Mouse (Mus musculus) neutrophil, adult 83 days (primary cell): ENCODE data around the gene Gm29427. TPM values are rescaled to one million over a fixed set of nuclear protein-coding genes. Genes with fewer than 3 reads are reported as not detected.

Experiments used
- total RNA-seq, 2 experiments: library from RNA; stranded (reverse); gene quantifications; one replicate each; pipeline ENCODE4 v1.2.4; 2023

The Gm29427 gene
- total RNA-seq: not detected

DNA sequence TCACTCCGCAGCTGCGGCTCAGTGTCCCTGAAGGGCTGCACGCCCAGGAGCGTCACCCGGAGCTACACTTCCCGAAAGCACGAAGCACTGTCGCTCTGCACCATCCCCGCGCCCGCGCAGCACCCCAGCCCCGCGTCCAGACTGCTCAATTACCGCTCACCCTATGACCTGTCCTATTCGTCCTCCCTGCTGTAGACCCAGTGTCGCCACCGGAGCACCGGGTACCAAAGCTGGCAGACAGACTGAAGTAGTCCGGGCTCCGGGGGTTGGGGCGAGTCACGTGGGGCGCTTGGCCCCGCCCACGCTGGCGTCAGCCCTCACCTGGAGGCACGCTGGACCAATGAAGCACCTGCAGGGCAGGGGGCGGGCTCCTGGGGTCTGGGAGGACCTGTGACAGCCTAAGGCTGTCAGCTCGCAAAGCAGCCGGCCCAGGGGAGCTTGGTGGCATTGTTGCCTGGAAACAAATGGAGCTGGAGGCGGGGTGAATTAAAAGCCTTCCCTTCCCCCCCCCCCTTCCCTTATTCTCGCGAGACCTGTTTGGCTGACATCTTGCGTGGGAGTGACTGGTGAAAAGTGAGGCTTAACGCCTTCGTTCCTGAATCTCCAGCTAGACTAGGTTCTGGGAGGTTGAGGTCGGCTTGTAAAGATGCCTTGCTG is at the start of gene Gm29427:
TSS of gene Gm29427 (minus strand) at position 239 of the 657 bp plus-strand sequence.

DNA sequence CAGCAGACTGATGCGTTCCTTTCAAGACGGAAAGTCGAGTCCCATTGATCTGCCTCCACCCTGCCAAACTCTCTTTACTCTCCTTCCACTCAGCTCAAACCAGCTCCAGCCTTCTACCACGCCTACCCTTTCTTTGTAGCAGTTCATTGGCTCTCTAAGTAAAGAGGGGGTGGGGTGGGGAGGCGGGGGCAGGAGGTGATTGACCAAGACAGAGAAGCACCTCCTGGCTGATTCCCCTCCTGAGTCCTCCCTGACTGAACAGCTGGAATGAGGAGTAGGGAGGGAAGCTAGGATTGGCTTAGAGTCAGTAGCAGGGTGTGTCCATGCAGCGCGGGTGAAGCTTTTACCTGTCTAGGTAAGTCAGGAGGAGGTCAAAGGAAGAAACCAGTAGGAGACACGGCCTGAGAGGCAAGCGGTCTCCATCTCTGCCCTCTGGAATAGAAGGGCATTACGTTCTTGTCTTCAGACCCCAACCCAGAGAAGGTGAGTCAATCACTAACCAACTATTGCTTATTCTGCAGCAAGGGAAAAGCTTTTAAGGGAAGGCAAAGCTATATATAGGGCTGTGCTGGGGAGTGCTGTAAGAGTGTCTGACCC is 16.2 kb upstream of the Gm29427 start, which contains the start of gene AA986860:
TSS of gene AA986860 (plus strand) at position 236 of the 597 bp plus-strand sequence.

DNA sequence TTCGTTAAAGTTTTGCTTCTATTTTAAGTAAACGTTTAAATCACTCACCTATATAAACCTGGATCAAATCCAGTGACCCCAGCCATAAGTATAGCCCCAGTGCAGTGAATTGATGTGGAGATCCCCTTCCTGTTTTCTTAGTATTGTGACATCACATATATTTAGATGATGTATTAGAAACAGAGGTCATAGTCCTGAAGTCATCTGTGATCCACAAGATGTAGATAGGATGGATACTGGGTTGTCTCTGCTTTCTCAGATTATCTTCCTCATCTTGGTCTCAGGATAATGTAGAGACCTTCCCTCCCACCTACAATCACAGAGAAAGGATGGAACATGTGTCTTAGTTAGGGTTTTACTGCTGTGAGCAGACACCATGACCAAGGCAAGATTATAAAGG is 13.6 kb upstream of the Gm29427 start, which contains the start of gene Pfkfb2:
TSS of gene Pfkfb2 (minus strand) at position 101 of the 400 bp plus-strand sequence.

DNA sequence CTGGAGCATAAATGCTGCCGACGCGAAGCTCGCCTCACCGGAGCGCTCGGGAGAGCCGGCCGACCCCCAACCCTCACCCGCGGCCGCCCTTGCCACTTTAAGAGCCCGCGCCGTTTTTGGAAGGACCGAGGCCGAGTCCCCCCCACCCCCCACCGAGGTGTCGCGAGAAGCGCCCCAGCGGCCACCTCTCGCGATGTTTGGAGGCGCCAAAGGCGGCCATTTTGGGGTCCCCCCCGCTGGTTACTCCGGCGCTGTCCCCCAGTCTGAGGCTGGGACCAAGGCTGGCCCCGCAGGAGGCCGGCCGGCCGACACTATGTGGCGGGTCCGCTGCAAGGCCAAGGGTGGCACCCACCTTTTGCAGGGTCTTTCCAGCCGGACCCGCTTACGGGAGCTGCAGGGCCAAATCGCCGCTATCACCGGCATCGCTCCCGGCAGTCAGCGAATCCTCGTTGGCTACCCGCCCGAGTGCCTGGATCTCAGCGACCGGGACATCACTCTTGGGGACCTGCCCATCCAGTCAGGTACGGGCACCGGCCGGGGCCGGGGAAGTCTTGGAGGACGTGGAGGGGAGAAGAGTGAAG is 1.8 kb upstream of the Gm29427 start, which contains the start of gene Yod1:
TSS of gene Yod1 (plus strand) at position 37 of the 581 bp plus-strand sequence.

DNA sequence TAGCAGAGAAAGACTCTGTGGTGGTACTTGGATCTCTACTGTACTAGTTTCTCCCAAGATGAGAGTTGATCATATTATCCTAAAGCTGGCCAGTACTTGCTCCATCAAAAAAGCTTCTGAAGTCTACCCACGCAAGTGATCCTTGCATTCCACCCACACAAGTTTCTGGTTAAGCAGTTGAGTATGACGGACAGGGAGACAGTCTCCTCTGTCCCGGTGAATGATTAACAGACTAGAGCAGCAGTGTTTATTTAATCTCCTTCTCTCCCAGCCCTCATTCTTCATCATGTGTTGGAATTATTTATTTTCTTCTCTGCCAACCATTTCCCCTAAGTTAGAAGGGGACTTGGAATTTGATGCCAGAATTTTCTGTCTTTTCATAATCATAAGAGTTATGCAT is 54.1 kb downstream of the Gm29427 start, which contains the start of gene C4bp:
TSS of gene C4bp (minus strand) at position 179 of the 400 bp plus-strand sequence.

DNA sequence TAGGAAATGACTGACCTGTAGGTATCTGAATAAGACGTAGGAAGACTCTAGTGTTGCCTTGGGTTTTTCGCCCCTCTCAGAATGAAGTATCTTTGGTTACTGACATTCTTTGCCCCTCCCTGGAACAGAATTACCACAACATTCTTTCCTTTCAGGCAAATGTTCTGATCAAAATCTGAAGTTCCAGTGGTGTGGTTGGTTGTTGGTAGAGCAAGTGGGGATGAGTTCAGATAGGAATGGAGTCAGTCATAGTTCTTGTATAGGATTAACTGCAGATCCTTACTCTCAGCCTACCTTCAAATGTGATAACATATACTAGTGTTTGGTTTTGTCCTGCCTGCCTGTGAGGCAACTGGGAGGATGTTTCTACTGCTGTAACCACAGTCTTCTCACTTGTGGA is 86.1 kb downstream of the Gm29427 start, which contains the start of gene Zp3r:
TSS of gene Zp3r (minus strand) at position 101 of the 400 bp plus-strand sequence.

Other genes with a start within 250 kb of the Gm29427 start
- gene Zp3r, start 86.2 kb downstream of the Gm29427 start, total RNA-seq: not detected
- gene C4bp, start 54.2 kb downstream of the Gm29427 start, total RNA-seq: not detected
- 1 to 10 TPM; 9.0 to 9.1 TPM for gene Yod1, start 1.5 kb upstream of the Gm29427 start, total RNA-seq
- gene Pfkfb2, start 13.5 kb upstream of the Gm29427 start, total RNA-seq: 10 to 100 TPM; 18.6 to 20.9 TPM
- gene AA986860, start 16.2 kb upstream of the Gm29427 start, total RNA-seq: under 1 TPM; 0.40 to 0.90 TPM
- gene Fcamr, start 85.1 kb upstream of the Gm29427 start, total RNA-seq: not detected
- gene Pigr, start 110.9 kb upstream of the Gm29427 start, total RNA-seq: not detected
- 1 to 10 TPM; 1.1 to 1.7 TPM for gene Fcmr, start 149.9 kb upstream of the Gm29427 start, total RNA-seq
- gene Il24, start 171.7 kb upstream of the Gm29427 start, total RNA-seq: not detected
- not detected for gene Il20, start 195.7 kb upstream of the Gm29427 start, total RNA-seq
- gene Il19, start 224.3 kb upstream of the Gm29427 start, total RNA-seq: not detected